12 mouse cellular contexts compared by ENCODE assay signal in genomic region chr2:155290066-155290465, GRCm38 (mm10).
"Had no signal": no experiment of that assay in that cellular context is flagged by ENCODE, and none has a peak within 500 bp of the region (broad histone marks: within the 10 kb centered on the region; RNA-seq: fewer than 3 reads in every experiment).

No protein-coding gene starts in this region.

- DNase-seq: left cerebral cortex, postnatal 4 days; liver; liver, embryonic 13.5 days; liver, postnatal 0 days; lung, adult 18-20 months; lung, adult 2 months; lung, embryonic 14.5 days; lung, postnatal 10 days; lung, postnatal 14 days; lung, postnatal 36 days; lung, postnatal 4 days; midbrain, embryonic 14.5 days had no signal
